Comparison of ENCODE assay signal across 7 mouse cellular contexts in genomic region chr1:180974126-180974746, GRCm38 (mm10). TPM values are rescaled to one million over a fixed set of nuclear protein-coding genes. Genes with fewer than 3 reads are reported as not detected.
A peak's percentile ranks its signal among the peaks of the same experiment; 100 is the strongest.
DNase-seq lines count a peak whose midpoint lies in the region; ATAC-seq lines count a peak whose summit lies in the region.

No protein-coding gene starts in this region.

- H3K27me3 ChIP-seq in midbrain, embryonic 12.5 days, result no peaks in the 10 kb centered on the region

- H3K36me3 ChIP-seq in midbrain, embryonic 12.5 days, result no peaks in the 10 kb centered on the region

- no peak overlapping the region for H3K4me3 ChIP-seq in midbrain, embryonic 12.5 days

- WGBS in midbrain, embryonic 12.5 days, result 61% methylated on average over 14 of the region's 14 CpGs

- peak; percentile 71 for DNase-seq in A20 (ENCODE audit: low read depth, low spot score)
- peak; percentile 44 to 57 for DNase-seq in CD8-positive naive resting alpha-beta T cell, adult 2 months (ENCODE audit: low read depth in 2 of 2, low spot score in 2 of 2)
- DNase-seq in embryo, embryonic 10 days (ENCODE audit: low spot score), result peak; percentile 76
- DNase-seq in left cerebral cortex, postnatal 4 days, result peak; percentile 21
- peak; percentile 82 for DNase-seq in thymus, postnatal 0 days (ENCODE audit: low spot score)

- H3K27ac ChIP-seq in midbrain, embryonic 12.5 days (replicated peaks), result no peak overlapping the region

- intact Hi-C loops in left cerebral cortex, postnatal 4 days (cut with DNase I), result loop anchor here (5.0 kb wide), 1 partner anchor 72 kb away; the partner anchor contains the start of gene Pycr2

- peak; percentile 54 to 74 for ATAC-seq in hematopoietic stem cell, adult 5-6 weeks (replicated peaks in 1 of 2; ENCODE audit: insufficient read depth in 1 of 2, low FRiP score in 2 of 2, low TSS enrichment in 1 of 2, low read depth in 1 of 2, poor library complexity in 2 of 2, severe bottlenecking in 2 of 2)
- peak; percentile 41; the same call in 1 of the 2 replicates for ATAC-seq in midbrain, embryonic 12.5 days (ENCODE audit: low FRiP score, low read depth)

- no peak overlapping the region for H3K4me2 ChIP-seq in midbrain, embryonic 12.5 days (replicated peaks)

- H3K9ac ChIP-seq in midbrain, embryonic 12.5 days (replicated peaks), result no peak overlapping the region

- H3K9me3 ChIP-seq in midbrain, embryonic 12.5 days, result no peaks in the 10 kb centered on the region

- no peaks in the 10 kb centered on the region for H3K4me1 ChIP-seq in midbrain, embryonic 12.5 days

RNA-seq across cellular contexts. Expression of gene Tmem63a, which starts 32.1 kb away (rescaled TPM):
- total RNA-seq in hematopoietic stem cell, adult 5-6 weeks (2017), result 21.8 and 25.5 TPM in 2 replicates
- 1 to 10 TPM; 1.8 to 3.3 TPM for total RNA-seq in left cerebral cortex, postnatal 4 days (2021)
- 2.9 TPM in 2 replicates for polyA plus RNA-seq in midbrain, embryonic 12.5 days (2016; fragmentation: Nextera tagmentation; extraction: Ambion mirVana)
- 13.8 and 14.4 TPM in 2 replicates for polyA plus RNA-seq in thymus, postnatal 0 days (2015; fragmentation: Nextera tagmentation; extraction: Ambion mirVana)

RNA-seq across cellular contexts. Expression of gene Lefty1, which starts 39.4 kb away (rescaled TPM):
- 0.45 and 2.9 TPM in 2 replicates for total RNA-seq in hematopoietic stem cell, adult 5-6 weeks (2017)
- 1 to 10 TPM; 2.9 to 3.4 TPM for total RNA-seq in left cerebral cortex, postnatal 4 days (2021)
- polyA plus RNA-seq in midbrain, embryonic 12.5 days (2016; fragmentation: Nextera tagmentation; extraction: Ambion mirVana), result 0.56 and 1.6 TPM in 2 replicates
- 1.7 and 2.9 TPM in 2 replicates for polyA plus RNA-seq in thymus, postnatal 0 days (2015; fragmentation: Nextera tagmentation; extraction: Ambion mirVana)

RNA-seq across cellular contexts. Expression of gene Ephx1, which starts 46.5 kb away (rescaled TPM):
- total RNA-seq in hematopoietic stem cell, adult 5-6 weeks (2017), result 3.9 TPM in 2 replicates
- 1 to 10 TPM; 9.0 to 9.9 TPM for total RNA-seq in left cerebral cortex, postnatal 4 days (2021)
- polyA plus RNA-seq in midbrain, embryonic 12.5 days (2016; fragmentation: Nextera tagmentation; extraction: Ambion mirVana), result 0.94 and 1.1 TPM in 2 replicates
- 12.7 and 15.2 TPM in 2 replicates for polyA plus RNA-seq in thymus, postnatal 0 days (2015; fragmentation: Nextera tagmentation; extraction: Ambion mirVana)

Comparison
In these comparisons a context has a peak if more than half of its experiments do, and no peak if none do; other contexts are left out.
1. DNase-seq: peak in every context shown above with its lines; median percentile 82 in thymus, postnatal 0 days; 76 in embryo, embryonic 10 days; 71 in A20; 50 in CD8-positive naive resting alpha-beta T cell, adult 2 months; 21 in left cerebral cortex, postnatal 4 days.